Mouse (Mus musculus) intestine, embryonic 16.5 days (tissue): Measurements from ENCODE around the gene Sh2d5. TPM values are rescaled to one million over a fixed set of nuclear protein-coding genes. Genes with fewer than 3 reads are reported as not detected.
A peak's percentile ranks its signal among the peaks of the same experiment; 100 is the strongest.

ENCODE experiments used
- ATAC-seq: fragments of 200-750 bp; cut with Nextera tagmentation; 2 replicates; pipeline ENCODE4 v1.8.0; 2017; ENCODE audit warnings: moderate TSS enrichment, moderate library complexity
- H3K27ac ChIP-seq: fragments of 300-500 bp; sonication (generic); 2 replicates; pipeline ENCODE4 v1.5.1; 2014; ENCODE audit warnings: mild to moderate bottlenecking, low read length
- H3K27me3 ChIP-seq: fragments of 300-500 bp; sonication (generic); replicated peaks from 2 replicates; pipeline ENCODE4 v1.6.1; 2014; ENCODE audit warnings: low read length, control low read depth, mixed read lengths; ENCODE audit not compliant: control insufficient read depth, insufficient read depth
- H3K36me3 ChIP-seq: fragments of 300-500 bp; sonication (generic); 2 replicates; pipeline ENCODE4 v1.6.1; 2014; ENCODE audit warnings: low read length, control low read depth; ENCODE audit not compliant: control insufficient read depth, insufficient read depth
- H3K4me1 ChIP-seq: fragments of 300-500 bp; sonication (generic); 2 replicates; pipeline ENCODE4 v1.6.1; 2014; ENCODE audit warnings: low read length, control low read depth, mixed read lengths; ENCODE audit not compliant: control insufficient read depth, insufficient read depth
- H3K4me2 ChIP-seq: fragments of 300-500 bp; sonication (generic); 2 replicates; pipeline ENCODE4 v1.6.1; 2014; ENCODE audit warnings: low read depth, low read length, control low read depth
- H3K4me3 ChIP-seq: fragments of 300-500 bp; sonication (generic); 2 replicates; pipeline ENCODE4 v1.5.1; 2014; ENCODE audit warnings: mild to moderate bottlenecking, low read length
- H3K9ac ChIP-seq: fragments of 300-500 bp; sonication (generic); 2 replicates; pipeline ENCODE4 v1.6.1; 2014; ENCODE audit warnings: low read depth, low read length
- H3K9me3 ChIP-seq: fragments of 300-500 bp; sonication (generic); 2 replicates; pipeline ENCODE4 v1.6.1; 2016; ENCODE audit warnings: low read length, control low read depth; ENCODE audit not compliant: control insufficient read depth
- WGBS: fragments of 180-500 bp; shearing (Covaris S2); extraction: QIAGEN DNeasy Blood & Tissue Kit; methylation state at CpG from one replicate; pipeline ENCODE4 v1.1.7; 2014; 5-methylcytosine and 5-hydroxymethylcytosine counted together
- polyA plus RNA-seq: library from polyadenylated mRNA; unstranded; fragments of >200 nt; fragmentation: Nextera tagmentation; extraction: Ambion mirVana; gene quantifications from 2 replicates; pipeline ENCODE4 v1.2.1, GENCODE M21; 2015

Sh2d5 gene
- polyA plus RNA-seq = 0.50 and 0.54 TPM in 2 replicates

GRCm38 (mm10) chr4:138250088-138250960 lies at the start of gene Sh2d5, which contains the start of gene Kif17:
Sh2d5 (plus strand) TSS chr4:138250403.
Kif17 (plus strand) TSS chr4:138250435.
- H3K4me1 ChIP-seq = peaks cover 30% of the 10 kb centered on the region
- H3K36me3 ChIP-seq = no peaks in the 10 kb centered on the region; the same call in 1 of the 2 replicates
- peak within 1 kb of the TSS; percentile 60 for H3K9ac ChIP-seq
- H3K27ac ChIP-seq = no peak within 1 kb of the TSS
- H3K4me2 ChIP-seq = peak within 1 kb of the TSS; percentile 99
- peaks cover 8% of the 10 kb centered on the region; the same call in 1 of the 2 replicates for H3K27me3 ChIP-seq
- H3K4me3 ChIP-seq = peak within 1 kb of the TSS; percentile 60
- 1% methylated on average over 60 of the region's 74 CpGs for WGBS
- H3K9me3 ChIP-seq = no peaks in the 10 kb centered on the region
- peak; percentile 91 for ATAC-seq

DNA sequence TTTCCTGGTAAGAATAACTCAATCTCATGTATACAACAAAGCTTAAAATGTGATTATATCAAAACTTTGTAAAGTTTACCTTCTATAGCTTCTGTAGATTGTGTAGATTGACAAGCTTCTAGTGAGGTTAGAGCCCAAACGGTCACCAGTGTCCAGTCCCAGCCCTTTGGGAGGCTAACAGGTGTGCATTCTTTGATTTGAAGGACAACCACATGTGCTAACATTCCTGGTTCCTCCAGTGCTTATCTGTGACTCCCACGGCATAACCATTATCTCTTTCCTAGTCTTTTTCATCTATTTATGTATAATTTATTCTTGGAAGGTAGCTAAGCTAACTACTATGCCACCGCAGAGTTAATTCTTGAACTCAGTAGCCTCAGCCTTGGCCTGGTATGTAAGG lies 49.4 kb upstream of the Sh2d5 start:
- no peak overlapping the region for H3K4me3 ChIP-seq
- no peaks in the 10 kb centered on the region for H3K27me3 ChIP-seq
- H3K9me3 ChIP-seq = no peaks in the 10 kb centered on the region
- peaks cover 2% of the 10 kb centered on the region; the same call in 1 of the 2 replicates for H3K36me3 ChIP-seq
- WGBS = 87% methylated on average over 3 of the region's 3 CpGs
- no peak for ATAC-seq
- no peak overlapping the region for H3K4me2 ChIP-seq
- no peak overlapping the region for H3K9ac ChIP-seq
- H3K27ac ChIP-seq = no peak overlapping the region
- H3K4me1 ChIP-seq = no peaks in the 10 kb centered on the region

GRCm38 (mm10) chr4:138201696-138202095 lies 48.5 kb upstream of the Sh2d5 start:
- Histone ChIP-seq H3K27me3 (no peaks in the 10 kb centered on the region), H3K9ac (no peak overlapping the region), H3K27ac (no peak overlapping the region), H3K4me3 (no peak overlapping the region), H3K4me2 (no peak overlapping the region), H3K4me1 (no peaks in the 10 kb centered on the region), H3K36me3 (peaks cover 3% of the 10 kb centered on the region; the same call in 1 of the 2 replicates), H3K9me3 (no peaks in the 10 kb centered on the region)
- WGBS = 50% methylated on average over 9 of the region's 9 CpGs
- ATAC-seq = no peak

DNA sequence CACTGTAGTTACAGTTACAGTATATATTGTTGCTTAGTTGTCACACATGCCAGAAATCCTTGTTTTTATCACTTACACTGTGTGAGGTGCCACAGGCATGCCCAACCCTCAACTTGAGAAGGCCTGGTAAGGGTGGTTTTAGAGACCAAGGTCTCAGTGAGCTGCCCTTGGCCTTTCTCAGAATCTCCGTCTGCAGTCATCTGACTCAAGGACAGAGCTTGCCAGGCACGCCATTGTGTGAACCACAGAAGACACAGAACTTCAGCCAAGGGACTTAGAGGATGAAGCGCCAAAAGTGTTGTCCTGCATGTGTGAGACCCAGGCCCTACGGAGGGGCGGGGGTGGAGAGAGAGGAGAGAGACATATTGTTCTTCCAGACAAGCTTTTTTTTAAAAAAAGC lies 40.1 kb upstream of the Sh2d5 start:
- 90% methylated on average over 5 of the region's 5 CpGs for WGBS
- no peak overlapping the region for H3K27ac ChIP-seq
- no peak for ATAC-seq

GRCm38 (mm10) chr4:138213861-138214260 lies 36.3 kb upstream of the Sh2d5 start:
- no peak for ATAC-seq

More for the DNA sequence above, 40.1 kb upstream of the Sh2d5 start:
- peaks cover 13% of the 10 kb centered on the region for H3K36me3 ChIP-seq
- no peaks in the 10 kb centered on the region for H3K4me1 ChIP-seq
- H3K4me3 ChIP-seq = no peak overlapping the region
- no peak overlapping the region for H3K9ac ChIP-seq
- H3K4me2 ChIP-seq = no peak overlapping the region
- H3K9me3 ChIP-seq = no peaks in the 10 kb centered on the region
- H3K27me3 ChIP-seq = no peaks in the 10 kb centered on the region

DNA sequence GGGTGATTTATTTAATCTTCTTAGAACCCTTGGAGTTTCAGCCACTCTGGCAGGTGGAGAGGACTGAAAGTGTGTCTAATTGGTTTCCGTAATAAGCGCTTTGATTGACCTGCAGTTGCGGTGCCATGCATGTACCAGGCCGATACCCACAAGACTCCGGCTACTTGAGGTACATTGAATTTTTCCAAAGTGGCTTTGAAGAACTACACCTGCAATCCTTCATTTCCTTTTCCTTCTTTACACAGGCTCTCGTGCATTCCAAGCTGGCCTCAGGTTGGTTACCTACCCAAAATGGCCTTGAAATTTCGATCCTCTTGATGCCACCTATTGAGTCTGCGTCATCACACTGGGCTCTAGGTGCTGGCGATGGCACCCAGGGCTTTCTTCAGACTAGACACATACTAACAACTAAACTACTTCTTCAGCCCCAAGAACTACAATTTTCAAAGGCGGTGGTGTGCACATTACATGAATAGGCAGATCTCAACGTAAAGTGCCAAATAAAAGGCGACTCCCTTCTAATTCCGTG lies 34.5 kb upstream of the Sh2d5 start:
- Histone ChIP-seq H3K4me3 (peak overlapping the region; percentile 90), H3K9me3 (no peaks in the 10 kb centered on the region), H3K4me2 (peak overlapping the region; percentile 82), H3K27me3 (no peaks in the 10 kb centered on the region), H3K4me1 (peaks cover 23% of the 10 kb centered on the region), H3K9ac (peak overlapping the region; percentile 95), H3K27ac (peak overlapping the region; percentile 99), H3K36me3 (no peaks in the 10 kb centered on the region)
- ATAC-seq = no peak
- WGBS = 44% methylated on average over 13 of the region's 13 CpGs

More at GRCm38 (mm10) chr4:138213861-138214260, 36.3 kb upstream of the Sh2d5 start:
- H3K9ac ChIP-seq = no peak overlapping the region
- H3K36me3 ChIP-seq = peaks cover 6% of the 10 kb centered on the region; the same call in 1 of the 2 replicates
- peaks cover 10% of the 10 kb centered on the region for H3K4me1 ChIP-seq
- no peak overlapping the region for H3K27ac ChIP-seq
- no peak overlapping the region for H3K4me2 ChIP-seq
- 61% methylated on average over 3 of the region's 3 CpGs for WGBS
- no peaks in the 10 kb centered on the region for H3K9me3 ChIP-seq
- no peak overlapping the region for H3K4me3 ChIP-seq
- H3K27me3 ChIP-seq = no peaks in the 10 kb centered on the region

DNA sequence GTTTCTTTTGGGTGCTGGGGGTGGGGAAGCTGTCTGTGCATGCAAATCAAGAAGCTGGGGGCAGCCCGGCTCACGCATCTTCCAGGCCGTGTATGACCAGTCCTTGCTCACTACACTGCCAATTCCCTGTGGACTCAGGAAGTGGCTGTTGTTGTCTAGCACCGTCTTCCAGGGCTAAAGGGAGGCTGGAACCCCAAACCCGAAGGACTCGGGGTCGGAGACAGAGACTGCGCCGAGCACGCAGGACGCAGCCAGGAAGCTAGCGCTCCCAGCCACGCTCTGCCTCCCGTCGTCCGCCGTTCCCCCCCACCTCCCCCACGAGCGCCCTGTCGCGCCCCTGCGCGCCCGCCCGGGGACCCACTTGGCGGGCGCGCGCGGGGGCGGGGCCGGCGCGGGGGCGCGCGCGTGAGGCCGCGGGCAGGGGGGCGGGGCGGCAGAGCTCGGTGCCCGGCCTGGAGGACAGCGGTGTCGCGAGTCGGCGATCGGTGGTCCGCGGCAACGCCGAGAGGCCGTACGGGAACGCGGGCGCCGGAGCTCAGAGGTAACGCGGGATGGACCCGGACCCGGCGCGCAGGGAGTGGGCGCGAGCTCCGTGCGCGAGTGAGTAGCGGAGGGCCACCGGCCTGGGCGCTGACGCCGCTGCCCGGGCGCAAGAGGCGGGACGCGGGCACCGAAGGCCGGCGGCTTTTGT lies 33.9 kb upstream of the Sh2d5 start, which contains the start of gene Hp1bp3:
Gene Hp1bp3 (plus strand): TSS at position 97 of the 691 bp plus-strand sequence.
- no peaks in the 10 kb centered on the region for H3K27me3 ChIP-seq
- no peaks in the 10 kb centered on the region for H3K36me3 ChIP-seq
- ATAC-seq = peak; percentile 79
- H3K4me1 ChIP-seq = peaks cover 24% of the 10 kb centered on the region
- peak within 1 kb of the TSS; percentile 82 for H3K4me2 ChIP-seq
- H3K9ac ChIP-seq = peak within 1 kb of the TSS; percentile 95
- WGBS = under 1% methylated on average over 71 of the region's 84 CpGs
- peak within 1 kb of the TSS; percentile 99 for H3K27ac ChIP-seq
- peak within 1 kb of the TSS; percentile 90 for H3K4me3 ChIP-seq
- no peaks in the 10 kb centered on the region for H3K9me3 ChIP-seq

GRCm38 (mm10) chr4:138216891-138217392 lies 33.3 kb upstream of the Sh2d5 start:
- H3K36me3 ChIP-seq = no peaks in the 10 kb centered on the region
- H3K27me3 ChIP-seq = no peaks in the 10 kb centered on the region
- H3K4me1 ChIP-seq = peaks cover 24% of the 10 kb centered on the region
- ATAC-seq = peak; percentile 98
- under 1% methylated on average over 55 of the region's 68 CpGs for WGBS
- peak overlapping the region; percentile 99 for H3K27ac ChIP-seq
- no peaks in the 10 kb centered on the region for H3K9me3 ChIP-seq
- H3K4me2 ChIP-seq = peak overlapping the region; percentile 73
- peak overlapping the region; percentile 90 for H3K4me3 ChIP-seq
- H3K9ac ChIP-seq = peak overlapping the region; percentile 95

GRCm38 (mm10) chr4:138217441-138217840 lies 32.8 kb upstream of the Sh2d5 start:
- H3K9ac ChIP-seq = peak overlapping the region; percentile 95
- H3K4me1 ChIP-seq = peaks cover 24% of the 10 kb centered on the region
- H3K4me3 ChIP-seq = peak overlapping the region; percentile 90
- peak overlapping the region; percentile 99 for H3K27ac ChIP-seq
- WGBS = 0% methylated on average over 36 of the region's 36 CpGs
- H3K27me3 ChIP-seq = no peaks in the 10 kb centered on the region
- H3K4me2 ChIP-seq = peak overlapping the region; percentile 73
- H3K36me3 ChIP-seq = no peaks in the 10 kb centered on the region
- ATAC-seq = peak; percentile 26
- no peaks in the 10 kb centered on the region for H3K9me3 ChIP-seq
